Mouse (Mus musculus): ENCODE results near the gene Bri3.

GRCm38 (mm10) chr5:144357881-144358591, 113.8 kb downstream of the Bri3 start, which contains the start of gene Baiap2l1:
- no peak for TF ChIP-seq CTCF (IDR thresholded peaks at IDR 0.05; ENCODE audit: control insufficient read depth, insufficient read depth, low read length)
- no peak; the same call in 1 of the 2 replicates for TF ChIP-seq POLR2A (IDR thresholded peaks at IDR 0.05; ENCODE audit: borderline replicate concordance, control insufficient read depth, low read depth, low read length)
